Mouse (Mus musculus) left cerebral cortex, postnatal 36 days (tissue): Measurements from ENCODE around the gene Gap43. TPM values are rescaled to one million over a fixed set of nuclear protein-coding genes. Genes with fewer than 3 reads are reported as not detected.
"Not testable (repeated sequence)": the region's sequence is repeated elsewhere in the genome, so short reads cannot be mapped to it uniquely, and the experiment has no call there.

Experiments
- DNase-seq, 2 experiments: peaks; one replicate each; pipeline ENCODE4 v3.0.0; 2021 to 2022; ENCODE audit warnings: low spot score in 2 of 2, mixed read lengths in 1 of 2
- intact Hi-C: fragments of 180-260 bp; cut with DNase I; formaldehyde crosslinking; loops from one replicate; pipeline ENCODE4 v1.15.1; 2025
- total RNA-seq, 2 experiments: library from RNA; stranded (reverse); gene quantifications; 2 replicates each; pipeline ENCODE4 v1.2.3; 2021

Gap43 gene
- total RNA-seq = 100 to 1,000 TPM; 323 to 332 TPM

GRCm38 (mm10) chr16:42340021-42340768 is at the start of gene Gap43:
Gap43 (minus strand) TSS chr16:42340651.
- peak in 1 of 2 experiments; percentile 18 for DNase-seq

GRCm38 (mm10) chr16:42381328-42381838 is 40.9 kb upstream of the Gap43 start:
- intact Hi-C loops = no loop called here
- DNase-seq = no peak

More at GRCm38 (mm10) chr16:42340021-42340768, at the start of gene Gap43:
- intact Hi-C loops = no loop called here

- intact Hi-C loops = no loop called here
- no peak for DNase-seq
Observed at GRCm38 (mm10) chr16:42380641-42381040, 40.2 kb upstream of the Gap43 start.

- peak; percentile 18 to 34 for DNase-seq
Observed at GRCm38 (mm10) chr16:42370148-42370547, 29.7 kb upstream of the Gap43 start.

GRCm38 (mm10) chr16:42369346-42369745 is 28.9 kb upstream of the Gap43 start:
- DNase-seq = no peak
- intact Hi-C loops = no loop called here

More at GRCm38 (mm10) chr16:42370148-42370547, 29.7 kb upstream of the Gap43 start:
- intact Hi-C loops = no loop called here

- no peak for DNase-seq
- intact Hi-C loops = no loop called here
Observed at GRCm38 (mm10) chr16:42360061-42360460, 19.6 kb upstream of the Gap43 start.

GRCm38 (mm10) chr16:42358058-42358457 is 17.6 kb upstream of the Gap43 start:
- intact Hi-C loops = no loop called here
- no peak for DNase-seq

GRCm38 (mm10) chr16:42350076-42350475 is 9.6 kb upstream of the Gap43 start:
- intact Hi-C loops = no loop called here
- no peak for DNase-seq

- intact Hi-C loops = not testable (repeated sequence)
Observed at GRCm38 (mm10) chr16:42340865-42341264, 414 bp upstream of the Gap43 start.

GRCm38 (mm10) chr16:42339512-42339911 is 939 bp downstream of the Gap43 start:
- intact Hi-C loops = loop anchor here (5.0 kb wide), 1 partner anchor 108 kb away; no protein-coding TSS in a partner anchor
- peak in 1 of 2 experiments; percentile 30 for DNase-seq

More at GRCm38 (mm10) chr16:42340865-42341264, 414 bp upstream of the Gap43 start:
- DNase-seq = not testable (repeated sequence)

GRCm38 (mm10) chr16:42338987-42339386 is 1.5 kb downstream of the Gap43 start:
- no peak for DNase-seq
- intact Hi-C loops = loop anchor here (5.0 kb wide), 1 partner anchor 108 kb away; no protein-coding TSS in a partner anchor

GRCm38 (mm10) chr16:42338342-42338741 is 2.1 kb downstream of the Gap43 start:
- DNase-seq = peak in 1 of 2 experiments; percentile 32
- intact Hi-C loops = loop anchor here (5.0 kb wide), 1 partner anchor 109 kb away; no protein-coding TSS in a partner anchor

- no peak for DNase-seq
- intact Hi-C loops = loop anchor here (5.0 kb wide), 1 partner anchor 110 kb away; no protein-coding TSS in a partner anchor
Observed at GRCm38 (mm10) chr16:42337663-42338062, 2.8 kb downstream of the Gap43 start.

GRCm38 (mm10) chr16:42336610-42337009 is 3.8 kb downstream of the Gap43 start:
- no peak for DNase-seq
- intact Hi-C loops = loop anchor here (5.0 kb wide), 1 partner anchor 111 kb away; no protein-coding TSS in a partner anchor

GRCm38 (mm10) chr16:42332321-42332720 is 8.1 kb downstream of the Gap43 start:
- no peak for DNase-seq
- intact Hi-C loops = no loop called here

- intact Hi-C loops = no loop called here
- no peak for DNase-seq
Observed at GRCm38 (mm10) chr16:42326191-42326590, 14.3 kb downstream of the Gap43 start.

GRCm38 (mm10) chr16:42325536-42325935 is 14.9 kb downstream of the Gap43 start:
- intact Hi-C loops = no loop called here
- DNase-seq = no peak

- intact Hi-C loops = no loop called here
Observed at GRCm38 (mm10) chr16:42319831-42320230, 20.6 kb downstream of the Gap43 start.

GRCm38 (mm10) chr16:42319365-42319764 is 21.1 kb downstream of the Gap43 start:
- DNase-seq = no peak
- intact Hi-C loops = no loop called here

More at GRCm38 (mm10) chr16:42319831-42320230, 20.6 kb downstream of the Gap43 start:
- DNase-seq = no peak

- intact Hi-C loops = no loop called here
- DNase-seq = no peak
Observed at GRCm38 (mm10) chr16:42312125-42312524, 28.3 kb downstream of the Gap43 start.

GRCm38 (mm10) chr16:42308761-42309160 is 31.7 kb downstream of the Gap43 start:
- no peak for DNase-seq
- intact Hi-C loops = no loop called here
